Mouse (Mus musculus) ES-Bruce4 (cell line): ENCODE measurements around the gene Adig.

Experiments used
- CTCF ChIP-seq: IDR thresholded peaks from one replicate; pipeline ENCODE4 v1.8.1; 2011; ENCODE audit warnings: low read depth, low read length
- POLR2A ChIP-seq: IDR thresholded peaks from one replicate; pipeline ENCODE4 v1.8.1; 2011; ENCODE audit warnings: low read length; ENCODE audit not compliant: insufficient read depth

- TF ChIP-seq POLR2A, result no peak
- no peak for TF ChIP-seq CTCF
These were observed 20.6 kb downstream of the Adig start for GRCm38 (mm10) chr2:158523060-158523459.
